Mouse (Mus musculus) olfactory bulb, adult 2 months (tissue): ENCODE results near the gene Naxe. TPM values are rescaled to one million over a fixed set of nuclear protein-coding genes. Genes with fewer than 3 reads are reported as not detected.

Source experiments
- H3K27ac ChIP-seq: fragments of 200-500 bp; 2 replicates; pipeline ENCODE4 v1.5.1; 2012; ENCODE audit warnings: low read depth, low read length; ENCODE audit not compliant: insufficient read depth
- H3K4me1 ChIP-seq: fragments of 200-500 bp; 2 replicates; pipeline ENCODE4 v1.6.1; 2012; ENCODE audit warnings: low read length; ENCODE audit not compliant: control insufficient read depth, insufficient read depth
- H3K4me3 ChIP-seq: fragments of 200-500 bp; 2 replicates; pipeline ENCODE4 v1.5.1; 2012; ENCODE audit warnings: mild to moderate bottlenecking, low read depth, low read length, moderate library complexity; ENCODE audit not compliant: insufficient read depth
- CTCF ChIP-seq: fragments of 200-500 bp; IDR thresholded peaks from 2 replicates; pipeline ENCODE4 v1.5.1; 2012; ENCODE audit warnings: low read depth, mild to moderate bottlenecking, low read length, moderate library complexity; ENCODE audit not compliant: insufficient read depth
- POLR2A ChIP-seq: fragments of 200-500 bp; IDR thresholded peaks from 2 replicates; pipeline ENCODE4 v1.6.1; 2012; ENCODE audit warnings: mild to moderate bottlenecking, low read depth, low read length, moderate library complexity; ENCODE audit not compliant: insufficient read depth
- WGBS: fragments of 180-500 bp; shearing (Covaris S2); methylation state at CpG from one replicate; pipeline ENCODE4 v1.1.7; 2018; 5-methylcytosine and 5-hydroxymethylcytosine counted together
- polyA plus RNA-seq: library from polyadenylated mRNA; stranded (reverse); fragments of >200 nt; gene quantifications from 2 replicates; pipeline ENCODE4 v1.2.4, GENCODE M21; 2012; ENCODE audit warnings: low replicate concordance; ENCODE audit not compliant: missing spikeins, insufficient read depth, insufficient read length

Gene Naxe
- polyA plus RNA-seq: not detected in 2 replicates

DNA sequence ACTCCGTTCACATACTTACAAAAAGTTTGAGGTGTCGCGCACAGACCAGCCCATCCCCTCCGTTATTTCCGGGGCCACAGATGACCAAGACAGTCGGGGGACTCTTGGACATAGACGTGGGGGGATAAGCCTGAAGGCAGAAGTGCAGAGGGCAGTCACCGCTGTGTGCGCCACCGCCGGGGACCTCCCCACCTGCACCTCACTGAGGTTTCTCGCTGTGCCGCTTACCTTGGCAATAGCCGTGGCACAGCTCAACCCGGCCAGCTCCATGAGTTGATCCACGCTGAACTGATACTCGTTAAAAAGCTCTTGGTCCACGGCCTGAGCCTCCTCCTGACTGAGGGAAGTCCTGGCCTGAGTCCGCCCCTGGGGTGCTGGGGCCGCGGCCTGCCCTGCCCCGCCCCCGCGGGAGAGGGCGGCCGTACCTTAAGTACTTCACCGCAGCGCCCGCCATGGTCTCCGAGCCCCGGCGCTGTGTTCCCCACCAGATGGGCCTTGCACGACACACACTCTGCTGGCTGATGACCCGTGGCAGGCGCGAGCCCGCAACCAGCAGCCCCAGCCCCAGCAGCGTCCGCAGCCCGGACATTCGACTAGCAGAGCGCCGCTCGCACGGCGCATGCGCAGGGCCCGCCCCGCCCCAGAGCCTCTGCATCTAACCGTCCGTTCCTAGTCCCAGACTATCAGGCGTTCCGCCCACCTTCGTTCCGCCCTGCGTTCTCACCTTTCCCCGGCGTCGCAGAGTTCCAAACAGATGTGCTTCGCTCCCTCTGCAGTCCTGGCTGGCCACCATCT is at the start of gene Naxe:
Naxe (minus strand) TSS at position 594 of the 795 bp plus-strand sequence.
- TF ChIP-seq POLR2A: peak; percentile 91
- TF ChIP-seq CTCF: no peak; the same call in 1 of the 2 replicates
- Histone ChIP-seq H3K27ac (no peak within 1 kb of the TSS; the same call in 1 of the 2 replicates), H3K4me1 (peaks cover 10% of the 10 kb centered on the region), H3K4me3 (peak within 1 kb of the TSS; percentile 97)
- WGBS: under 1% methylated on average over 60 of the region's 60 CpGs

- H3K27ac ChIP-seq: no peak overlapping the region
- no peak overlapping the region for H3K4me3 ChIP-seq
- TF ChIP-seq POLR2A (no peak), CTCF (no peak)
- 84% methylated on average over 4 of the region's 4 CpGs for WGBS
- H3K4me1 ChIP-seq: no peaks in the 10 kb centered on the region
Observed at GRCm38 (mm10) chr3:88106126-88106525, 47.8 kb upstream of the Naxe start.

DNA sequence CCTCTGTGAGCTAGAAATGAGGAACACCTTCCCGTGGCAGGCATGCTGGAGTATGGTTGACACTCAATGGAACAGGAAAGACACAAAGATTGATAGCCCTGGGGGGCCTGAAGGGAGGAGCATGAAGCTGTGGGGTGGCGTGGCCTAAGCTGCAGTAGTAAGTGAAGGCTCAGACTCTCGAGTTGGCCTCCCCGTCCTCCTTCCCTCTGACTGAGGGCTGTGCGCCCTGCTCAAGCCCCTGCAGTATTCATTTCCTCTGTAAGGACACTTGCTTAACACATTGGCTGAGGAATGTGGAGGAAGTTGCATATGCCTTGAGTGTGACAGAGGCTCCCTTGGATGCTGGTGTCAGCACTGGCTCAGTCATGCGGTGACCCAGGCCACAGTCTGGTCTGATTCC is 44.3 kb upstream of the Naxe start:
- H3K27ac ChIP-seq: no peak overlapping the region
- 79% methylated on average over 6 of the region's 6 CpGs for WGBS

GRCm38 (mm10) chr3:88102196-88102595 is 43.9 kb upstream of the Naxe start:
- 96% methylated on average over 6 of the region's 6 CpGs for WGBS
- no peaks in the 10 kb centered on the region; the same call in 1 of the 2 replicates for H3K4me1 ChIP-seq
- H3K27ac ChIP-seq: no peak overlapping the region
- H3K4me3 ChIP-seq: no peak overlapping the region
- TF ChIP-seq POLR2A (no peak), CTCF (no peak)

More for the DNA sequence above, 44.3 kb upstream of the Naxe start:
- Histone ChIP-seq H3K4me3 (no peak overlapping the region), H3K4me1 (no peaks in the 10 kb centered on the region; the same call in 1 of the 2 replicates)
- TF ChIP-seq POLR2A (no peak), CTCF (no peak)

GRCm38 (mm10) chr3:88101736-88102135 is 43.4 kb upstream of the Naxe start:
- Histone ChIP-seq H3K27ac (no peak overlapping the region), H3K4me1 (no peaks in the 10 kb centered on the region; the same call in 1 of the 2 replicates), H3K4me3 (no peak overlapping the region)
- 95% methylated on average over 7 of the region's 7 CpGs for WGBS
- no peak for TF ChIP-seq CTCF
- no peak for TF ChIP-seq POLR2A

GRCm38 (mm10) chr3:88100251-88100650 is 42.0 kb upstream of the Naxe start:
- no peaks in the 10 kb centered on the region; the same call in 1 of the 2 replicates for H3K4me1 ChIP-seq
- TF ChIP-seq POLR2A (no peak), CTCF (no peak)
- WGBS: 45% methylated on average over 3 of the region's 3 CpGs
- H3K4me3 ChIP-seq: no peak overlapping the region
- no peak overlapping the region for H3K27ac ChIP-seq

DNA sequence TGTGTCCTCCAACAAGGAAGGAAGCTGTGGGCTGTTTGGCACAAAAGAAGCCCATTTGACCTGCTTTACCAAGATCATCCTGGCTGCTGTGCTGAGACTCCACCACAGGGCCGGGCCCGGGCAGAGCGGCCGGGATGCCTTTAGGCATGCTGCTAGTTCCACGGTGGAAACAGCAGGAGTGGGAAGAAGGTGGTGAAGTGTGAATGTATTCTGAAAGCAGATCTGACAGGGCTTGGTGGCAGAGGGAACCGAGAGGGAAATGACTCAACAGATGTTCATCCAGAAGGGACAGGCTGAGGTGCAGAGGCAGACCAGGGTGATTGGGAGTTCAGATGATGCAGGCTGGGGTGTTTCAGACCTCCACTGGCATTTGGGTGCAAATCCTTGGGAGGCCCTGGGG is 39.4 kb upstream of the Naxe start:
- Histone ChIP-seq H3K27ac (no peak overlapping the region), H3K4me3 (no peak overlapping the region), H3K4me1 (peaks cover 8% of the 10 kb centered on the region; the same call in 1 of the 2 replicates)
- WGBS: 66% methylated on average over 6 of the region's 6 CpGs
- TF ChIP-seq CTCF (no peak), POLR2A (no peak)

DNA sequence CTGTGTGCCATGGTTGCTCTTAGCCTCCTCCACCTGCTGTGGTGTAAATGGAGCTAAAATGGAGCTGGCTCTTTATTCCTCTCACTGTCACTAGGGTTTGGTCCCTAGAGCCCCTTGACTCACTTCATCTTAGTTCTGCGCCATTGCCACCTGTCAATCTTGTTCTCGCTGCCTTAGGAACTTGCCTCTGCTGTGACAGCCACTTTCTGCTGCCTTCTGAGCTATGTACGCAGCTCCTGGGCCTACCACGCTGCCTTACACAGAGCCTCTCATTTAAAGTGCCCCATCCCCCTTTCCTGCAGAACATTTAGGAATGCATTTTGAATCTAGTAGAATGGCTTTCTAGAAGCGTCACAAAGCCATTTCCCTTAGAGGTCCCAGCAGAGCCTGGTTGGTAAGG is 35.8 kb upstream of the Naxe start:
- TF ChIP-seq CTCF (no peak), POLR2A (no peak)
- 69% methylated on average over 5 of the region's 5 CpGs for WGBS
- Histone ChIP-seq H3K4me3 (no peak overlapping the region), H3K27ac (no peak overlapping the region), H3K4me1 (peaks cover 8% of the 10 kb centered on the region; the same call in 1 of the 2 replicates)

DNA sequence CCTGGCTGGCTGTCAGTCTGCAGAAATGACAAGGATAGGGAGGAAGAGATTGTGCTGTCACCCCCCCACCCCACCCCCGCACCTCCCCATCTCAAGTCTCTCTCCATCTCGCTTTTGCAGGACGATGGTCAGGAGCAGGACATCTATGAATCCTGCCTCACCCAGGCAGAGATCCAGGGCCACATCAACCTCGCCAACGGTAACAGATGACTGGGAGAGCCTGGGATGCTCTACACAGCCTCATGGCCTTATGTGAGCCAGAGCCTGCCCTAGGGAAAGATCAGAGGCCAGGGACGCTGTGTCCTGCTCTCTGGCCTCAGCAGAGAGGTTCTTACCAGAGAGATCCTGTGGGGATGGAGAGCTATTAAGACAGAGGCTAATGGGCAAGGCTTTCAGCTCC is 32.3 kb upstream of the Naxe start:
- no peak overlapping the region for H3K27ac ChIP-seq
- H3K4me1 ChIP-seq: 0 out of 2 replicates have a peak, but pooled peaks cover 8% of the 10 kb centered on the region
- no peak for TF ChIP-seq POLR2A
- TF ChIP-seq CTCF: no peak
- no peak overlapping the region for H3K4me3 ChIP-seq
- 94% methylated on average over 6 of the region's 6 CpGs for WGBS

DNA sequence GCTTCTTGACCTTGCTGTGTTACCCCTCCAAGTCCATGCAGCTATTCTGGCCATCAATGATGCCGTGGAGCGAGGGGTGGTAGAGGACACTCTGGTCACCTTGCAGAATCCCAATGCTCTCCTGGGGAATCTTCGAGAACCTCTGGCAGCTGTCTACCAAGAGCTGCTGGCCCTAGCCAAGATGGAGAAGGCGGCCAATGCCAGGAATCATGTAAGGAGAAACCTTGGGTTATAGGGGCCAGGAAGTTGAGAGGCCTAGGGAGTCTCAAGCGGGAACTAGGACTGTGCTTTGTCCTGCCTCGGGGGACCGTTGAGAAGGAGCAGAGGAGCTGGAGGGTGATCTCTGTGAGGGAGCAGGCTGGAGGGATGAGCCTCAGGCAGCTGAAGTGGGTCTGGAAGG is 31.8 kb upstream of the Naxe start:
- 91% methylated on average over 7 of the region's 7 CpGs for WGBS
- Histone ChIP-seq H3K4me3 (no peak overlapping the region), H3K27ac (no peak overlapping the region), H3K4me1 (0 out of 2 replicates have a peak, but pooled peaks cover 8% of the 10 kb centered on the region)
- TF ChIP-seq POLR2A: no peak
- no peak for TF ChIP-seq CTCF
